Mouse (Mus musculus): ENCODE results near the gene Sult2a8. TPM values are rescaled to one million over a fixed set of nuclear protein-coding genes. Genes with fewer than 3 reads are reported as not detected.

The Sult2a8 gene
- polyA plus RNA-seq (2017; shearing (Covaris generic)), result not detected

GRCm38 (mm10) chr7:14446534-14446933 lies at the start of gene Sult2a8:
Gene Sult2a8, minus strand, starts transcription at chr7:14446769.

GRCm38 (mm10) chr7:14494130-14494529 lies 47.6 kb upstream of the Sult2a8 start, which contains the start of gene Sult2a7:
Gene Sult2a7, minus strand, starts transcription at chr7:14494230.

Other genes with a start within 250 kb of the Sult2a8 start
- not detected for gene Sult2a6, start 191.9 kb downstream of the Sult2a8 start, polyA plus RNA-seq (2017; shearing (Covaris generic))
- 0.20 TPM for gene Obox8, start 113.2 kb downstream of the Sult2a8 start, polyA plus RNA-seq (2017; shearing (Covaris generic))
- gene Sult2a7, start 47.5 kb upstream of the Sult2a8 start, polyA plus RNA-seq (2017; shearing (Covaris generic)), result not detected
- gene Vmn1r90, start 116.7 kb upstream of the Sult2a8 start, polyA plus RNA-seq (2017; shearing (Covaris generic)), result not detected
- gene Obox7, start 212.7 kb upstream of the Sult2a8 start, polyA plus RNA-seq (2017; shearing (Covaris generic)), result not detected